Mouse (Mus musculus) spleen, postnatal 36 days (tissue): ENCODE data around the gene Kdm2b.

ENCODE experiments used
- DNase-seq, 2 experiments: peaks; one replicate each; pipeline ENCODE4 v3.0.0; 2022; ENCODE audit warnings: low spot score in 2 of 2, mixed read lengths in 1 of 2

The Kdm2b gene

DNA sequence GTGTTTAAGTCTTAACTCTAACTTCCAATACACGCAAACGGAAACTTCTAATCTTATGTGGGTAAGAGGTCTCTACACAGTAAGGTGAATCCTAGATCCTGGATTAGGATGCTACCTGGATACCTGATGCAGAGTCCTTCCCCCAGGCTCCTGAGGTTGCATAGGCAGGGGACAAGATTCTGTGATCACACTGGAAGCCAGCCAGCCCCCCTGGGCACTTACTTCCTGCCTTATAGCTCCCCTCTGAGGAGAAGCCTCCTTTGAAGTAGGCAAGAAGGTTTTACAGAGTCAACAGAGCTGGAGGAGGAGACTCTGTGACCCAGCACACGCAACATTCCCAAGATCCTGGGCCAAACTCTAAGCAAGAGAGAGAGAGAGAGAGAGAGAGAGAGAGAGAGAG, 63.3 kb downstream of the Kdm2b start:
- no peak for DNase-seq

DNA sequence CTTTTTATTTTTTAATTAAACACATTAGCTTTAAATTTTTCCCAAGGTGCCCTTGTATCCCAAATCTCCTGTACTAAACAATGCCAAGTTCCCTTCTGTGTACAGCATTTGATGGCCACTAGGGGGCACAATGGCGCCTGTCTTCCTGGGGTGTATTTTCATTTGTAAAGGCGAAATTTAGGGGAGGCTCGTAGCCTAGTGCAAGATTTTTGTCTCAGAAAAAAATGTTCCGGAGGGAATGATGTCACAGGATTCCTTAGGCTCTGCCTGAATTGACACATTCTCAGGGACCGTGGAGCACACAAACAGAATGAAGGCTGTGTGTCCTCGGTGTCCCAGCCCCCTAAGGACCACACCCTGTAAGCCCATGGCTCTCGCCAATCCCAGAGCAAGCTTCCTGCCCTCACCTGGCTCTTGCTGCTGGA, 64.1 kb downstream of the Kdm2b start:
- peak; percentile 29 to 59 for DNase-seq

DNA sequence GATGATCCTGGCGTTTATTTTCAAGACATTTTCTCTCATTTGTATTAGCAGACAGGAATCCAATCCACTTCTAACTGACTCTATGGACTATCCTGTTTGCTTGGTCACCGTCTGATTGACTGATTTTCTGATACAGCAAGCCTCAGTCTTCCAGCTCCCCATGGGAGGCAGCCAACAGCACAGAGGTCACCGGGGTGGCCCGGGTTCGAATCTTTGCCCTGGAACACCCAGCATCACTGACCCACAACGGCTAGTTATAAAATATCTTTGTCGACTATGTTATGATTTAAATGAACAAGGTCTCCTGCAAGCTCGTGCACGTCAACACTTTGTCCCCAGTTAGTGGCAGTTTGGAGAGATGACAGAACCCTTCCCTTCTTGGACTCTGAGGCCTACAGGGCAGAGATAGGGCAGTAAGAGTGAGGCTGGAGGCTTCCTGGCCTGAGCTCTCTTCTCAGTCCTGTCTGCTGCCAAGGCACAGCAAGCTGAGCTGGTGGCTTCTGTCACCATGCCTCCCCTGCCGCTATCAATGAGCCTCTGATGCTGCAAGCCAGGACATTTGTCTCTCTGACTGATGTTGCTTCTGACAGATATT, 65.7 kb downstream of the Kdm2b start:
- no peak for DNase-seq

DNA sequence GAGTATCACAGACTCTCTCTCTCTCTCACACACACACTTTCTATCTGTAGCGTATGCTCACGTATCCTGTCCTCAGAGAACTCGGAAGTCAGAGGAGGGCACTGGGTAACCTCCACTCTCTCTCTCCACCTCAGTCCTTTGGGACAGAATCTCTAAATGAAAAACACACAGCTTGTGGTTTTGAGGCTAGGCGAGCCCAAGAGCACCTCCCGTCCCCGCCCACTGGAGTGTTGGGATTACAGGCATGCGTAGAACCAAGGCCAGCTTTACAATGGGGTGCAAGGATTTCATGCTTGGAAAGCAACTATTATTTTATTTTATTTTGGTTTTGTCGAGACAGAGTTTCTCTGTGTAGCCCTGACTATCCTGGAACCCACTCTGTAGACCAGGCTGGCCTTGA, 67.7 kb downstream of the Kdm2b start:
- DNase-seq: no peak

DNA sequence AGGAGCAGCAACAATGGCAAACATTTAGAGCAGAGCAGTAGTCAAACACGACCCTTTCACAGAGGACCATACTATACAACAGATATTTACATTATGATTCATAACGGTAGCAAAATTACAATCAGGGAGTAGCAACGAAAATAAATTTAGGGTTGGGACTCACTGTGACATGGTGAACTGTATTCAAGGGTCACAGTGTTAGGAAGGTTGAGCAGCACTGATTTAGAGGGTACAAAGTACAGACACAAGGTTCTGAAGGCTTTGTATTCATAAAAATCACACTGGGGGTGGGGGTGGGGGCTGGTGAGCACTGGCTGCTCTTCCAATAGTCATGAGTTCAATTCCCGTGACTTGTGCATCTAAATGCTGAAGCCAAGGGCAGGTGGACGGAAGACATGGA, 69.1 kb downstream of the Kdm2b start:
- no peak for DNase-seq

DNA sequence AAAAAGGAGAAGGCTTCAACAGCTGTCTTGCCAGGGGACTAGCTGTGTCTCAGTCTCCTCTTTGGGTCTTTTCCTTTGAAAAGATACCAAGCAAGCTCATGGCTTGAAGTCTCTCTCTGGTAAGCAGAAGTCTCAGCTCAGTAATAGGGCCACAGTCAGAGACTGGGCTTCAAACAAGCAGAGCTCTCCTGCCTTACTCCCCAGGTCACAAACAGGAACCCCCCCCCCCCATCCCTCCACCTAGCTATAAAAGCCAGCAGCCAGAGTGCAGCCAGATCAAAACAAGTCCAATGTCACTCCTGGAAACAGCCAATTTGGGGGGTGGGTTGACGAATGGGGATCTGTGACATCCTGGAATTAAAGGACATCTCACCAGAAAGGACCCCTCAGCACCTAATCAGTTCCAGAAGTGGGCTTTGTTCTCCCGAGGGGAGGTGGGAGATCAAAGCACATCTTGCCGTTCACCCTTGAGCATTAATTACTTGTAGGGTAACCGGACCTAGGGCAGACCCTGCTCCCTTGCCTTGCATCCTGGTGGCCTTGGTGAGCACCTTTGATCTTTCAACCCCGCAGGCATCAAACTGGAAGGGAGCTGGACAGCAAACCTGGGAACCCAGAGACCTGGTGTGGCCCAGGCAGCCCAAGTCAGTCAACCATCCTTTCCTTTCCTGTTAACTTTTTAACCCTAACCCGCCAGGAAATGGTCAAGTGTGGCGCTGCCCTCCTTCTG, 71.5 kb downstream of the Kdm2b start:
- DNase-seq: peak in 1 of 2 experiments; percentile 22

DNA sequence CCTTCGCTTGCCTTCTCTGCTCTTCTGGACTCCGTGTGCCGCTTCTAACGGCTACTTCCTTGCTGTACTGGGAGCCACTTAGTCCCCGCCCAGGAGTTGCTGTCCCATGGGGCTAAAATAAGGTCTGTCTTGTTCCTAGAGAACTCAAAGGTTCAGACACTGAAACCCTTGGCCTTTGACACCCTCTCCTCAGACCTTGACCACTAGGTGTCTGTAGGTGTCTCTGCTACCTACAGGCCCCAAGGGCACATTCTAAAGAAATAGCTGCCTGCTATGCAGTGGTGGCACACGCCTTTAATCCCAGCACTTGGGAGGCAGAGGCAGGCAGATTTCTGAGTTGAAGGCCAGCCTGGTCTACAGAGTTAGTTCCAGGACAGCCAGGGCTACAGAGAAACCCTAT, 73.5 kb downstream of the Kdm2b start:
- no peak for DNase-seq

DNA sequence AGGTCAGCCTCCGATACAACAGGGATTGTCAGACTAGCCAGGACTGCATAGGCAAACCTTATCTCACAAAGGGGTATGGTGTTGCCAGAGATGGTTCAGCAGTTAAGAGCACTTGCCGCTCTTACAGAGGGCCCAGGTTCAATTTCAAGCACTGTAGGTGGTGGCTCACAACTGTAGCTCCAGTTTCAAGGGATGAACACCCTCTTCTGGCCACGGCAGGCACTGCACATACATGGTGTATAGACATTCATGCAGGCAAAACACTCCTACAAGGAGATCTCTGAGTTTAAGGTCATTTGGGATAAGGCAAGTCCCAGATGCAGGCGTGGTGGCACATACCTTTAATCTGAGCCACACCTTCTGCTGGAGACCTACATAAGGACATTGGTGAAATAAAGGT, 76.8 kb downstream of the Kdm2b start:
- no peak for DNase-seq

DNA sequence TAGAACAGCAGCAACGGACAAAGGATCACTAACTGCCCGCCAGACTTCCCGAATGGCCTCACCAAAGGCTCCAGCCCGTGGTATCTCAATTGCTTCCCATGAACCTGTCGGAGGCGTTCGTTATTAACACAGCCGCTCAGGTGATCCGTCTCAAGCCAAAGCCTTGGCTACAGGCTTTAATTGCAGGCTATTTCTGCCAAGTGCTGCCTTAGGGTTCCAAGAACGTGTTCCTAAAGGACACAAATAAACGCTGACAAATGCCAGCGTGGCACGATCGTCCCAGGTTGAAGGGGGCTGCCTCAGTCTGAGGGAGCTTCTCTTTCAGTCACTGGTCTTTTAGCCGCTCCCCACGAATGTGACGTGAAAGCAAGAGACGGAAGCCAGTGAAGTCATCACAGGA, 80.1 kb downstream of the Kdm2b start:
- no peak for DNase-seq

DNA sequence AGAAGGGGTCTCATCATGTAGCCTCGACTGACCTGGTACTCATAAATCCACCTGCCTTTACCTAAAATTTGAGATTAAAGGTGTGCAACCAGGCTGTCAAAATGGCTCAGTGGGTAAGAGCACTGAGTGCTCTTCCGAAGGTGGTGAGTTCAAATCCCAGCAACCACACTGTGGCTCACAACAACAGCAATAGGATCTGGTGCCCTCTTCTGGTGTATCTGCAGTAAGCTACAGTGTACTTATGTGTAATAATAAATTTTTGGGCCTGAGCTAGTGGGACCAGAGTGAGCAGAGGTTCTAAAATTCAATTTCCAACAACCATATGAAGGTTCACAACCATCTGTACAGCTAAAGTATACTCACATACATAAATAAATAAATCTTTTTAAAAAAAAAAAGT, 81.6 kb downstream of the Kdm2b start:
- no peak for DNase-seq

DNA sequence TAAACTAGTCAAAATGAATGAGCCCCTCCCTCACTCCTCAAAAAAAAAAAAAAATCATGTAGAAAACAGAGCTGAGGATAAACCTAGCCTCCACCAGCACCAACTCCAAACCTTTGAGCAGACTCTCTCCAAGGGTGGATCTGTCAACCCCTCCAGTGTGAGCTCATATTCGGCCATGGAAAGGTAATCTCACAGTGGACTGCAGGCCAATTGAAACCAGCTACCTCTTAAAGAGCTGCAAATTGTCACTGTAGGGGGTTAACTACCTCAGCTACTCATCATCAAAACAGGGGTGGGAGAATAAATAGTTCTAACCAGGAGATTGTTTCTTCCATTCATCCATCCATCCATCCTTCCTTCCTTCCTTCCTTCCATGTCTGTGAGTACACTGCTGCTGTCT, 82.4 kb downstream of the Kdm2b start:
- no peak for DNase-seq

DNA sequence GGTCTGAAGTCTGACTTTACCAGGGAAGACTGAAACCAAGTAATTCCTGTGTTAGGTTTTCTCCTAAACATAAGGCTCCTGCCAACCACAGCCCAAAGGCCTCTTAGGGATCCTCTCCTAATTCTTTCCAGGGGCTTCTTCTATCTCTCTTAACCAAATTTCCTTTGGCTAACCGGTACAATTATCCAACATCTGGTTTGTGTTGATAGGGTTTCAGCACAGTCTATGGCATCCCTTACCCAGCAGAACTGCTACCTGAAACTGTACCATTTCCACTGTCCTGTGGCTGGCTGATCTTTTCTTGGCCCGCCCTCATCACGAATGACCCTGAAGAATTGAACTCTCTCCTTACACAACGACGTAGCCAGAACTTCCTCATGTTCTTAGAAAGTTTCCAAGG, 86.5 kb downstream of the Kdm2b start:
- DNase-seq: no peak

DNA sequence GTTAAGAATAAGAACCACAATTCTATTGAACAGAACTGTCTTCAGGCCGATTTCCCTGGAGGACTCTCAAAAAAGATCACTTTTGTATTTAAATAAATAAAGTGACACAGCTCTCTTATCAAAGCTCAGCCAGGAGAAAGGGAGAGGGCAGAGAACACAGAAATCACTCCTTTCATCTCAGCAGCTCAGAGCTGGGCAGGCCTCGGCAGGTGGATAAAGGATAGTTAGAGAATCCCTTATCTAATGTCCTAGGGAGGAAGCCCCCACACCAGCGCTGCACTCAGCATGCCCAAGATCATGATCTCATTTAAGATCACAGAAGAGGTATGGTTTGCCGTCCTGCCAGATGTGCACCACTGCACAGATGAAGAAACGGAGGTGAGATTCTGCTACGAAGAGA, 87.4 kb downstream of the Kdm2b start:
- no peak for DNase-seq

DNA sequence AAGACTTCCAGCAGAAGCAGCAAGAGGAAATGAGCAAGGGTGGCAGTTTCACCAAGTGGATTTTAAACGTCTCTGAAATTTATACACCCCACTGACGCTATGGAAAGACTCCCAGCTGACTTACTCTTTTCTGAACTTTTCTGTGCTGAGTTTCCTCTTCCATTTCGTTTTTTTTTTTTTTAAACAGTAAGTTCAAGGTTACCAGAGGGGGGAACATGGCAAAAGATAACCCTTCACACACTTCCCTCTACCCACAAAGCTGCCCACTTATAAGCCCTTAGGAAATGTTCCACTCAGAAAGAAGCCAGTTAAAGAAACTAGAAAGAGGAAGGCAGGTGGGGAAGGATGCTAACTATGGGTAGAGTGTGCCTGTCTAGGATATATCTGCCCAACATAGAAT, 88.0 kb downstream of the Kdm2b start:
- DNase-seq: no peak

DNA sequence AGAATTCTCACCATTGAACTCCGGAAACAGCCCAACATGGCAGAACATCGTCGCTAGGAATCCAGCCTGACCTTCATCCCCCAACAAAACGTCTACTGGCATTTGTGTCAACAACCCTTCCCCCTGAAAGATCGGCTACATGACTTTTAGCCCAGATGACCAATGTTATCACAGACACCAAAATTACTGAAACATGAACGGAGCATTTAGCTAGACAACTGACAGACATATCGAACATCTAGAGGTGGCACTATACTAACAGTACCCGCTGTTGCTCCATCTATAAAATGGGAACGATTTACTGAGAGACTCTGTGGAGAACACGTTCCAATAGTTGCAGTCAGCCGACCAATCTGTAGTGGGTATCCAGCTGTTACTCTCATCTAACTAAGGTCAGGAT, 88.4 kb downstream of the Kdm2b start:
- DNase-seq: no peak

DNA sequence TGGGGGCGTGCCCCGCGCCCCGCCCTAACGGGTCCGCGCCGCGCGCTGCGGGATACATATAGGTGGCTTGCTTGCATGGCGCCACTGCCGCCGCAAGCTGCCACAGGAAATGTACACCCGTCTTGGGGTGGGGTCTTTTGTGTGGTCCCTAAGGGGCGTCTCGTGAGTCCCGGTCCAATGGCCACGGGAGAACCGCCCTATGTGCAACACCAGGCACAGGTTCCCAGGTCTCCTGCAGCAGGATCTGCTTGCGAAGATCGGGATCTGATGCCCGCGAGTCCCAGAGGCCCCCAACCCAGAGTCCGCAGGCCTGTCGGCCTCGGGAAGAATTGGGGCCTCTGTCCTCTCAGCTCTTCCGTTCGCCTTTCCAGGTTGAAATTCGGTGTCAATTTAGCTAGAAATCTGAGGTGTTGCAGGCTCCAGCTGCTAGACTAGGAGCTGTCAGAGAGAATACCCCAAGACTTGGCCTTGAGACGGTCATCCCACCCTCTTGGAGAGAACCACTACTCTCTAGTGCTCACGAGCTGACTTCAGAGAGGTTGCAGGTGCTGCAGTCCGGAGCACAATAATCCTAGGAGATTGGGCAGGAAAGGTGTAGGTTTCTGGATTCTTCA, 89.0 kb downstream of the Kdm2b start:
- no peak for DNase-seq

DNA sequence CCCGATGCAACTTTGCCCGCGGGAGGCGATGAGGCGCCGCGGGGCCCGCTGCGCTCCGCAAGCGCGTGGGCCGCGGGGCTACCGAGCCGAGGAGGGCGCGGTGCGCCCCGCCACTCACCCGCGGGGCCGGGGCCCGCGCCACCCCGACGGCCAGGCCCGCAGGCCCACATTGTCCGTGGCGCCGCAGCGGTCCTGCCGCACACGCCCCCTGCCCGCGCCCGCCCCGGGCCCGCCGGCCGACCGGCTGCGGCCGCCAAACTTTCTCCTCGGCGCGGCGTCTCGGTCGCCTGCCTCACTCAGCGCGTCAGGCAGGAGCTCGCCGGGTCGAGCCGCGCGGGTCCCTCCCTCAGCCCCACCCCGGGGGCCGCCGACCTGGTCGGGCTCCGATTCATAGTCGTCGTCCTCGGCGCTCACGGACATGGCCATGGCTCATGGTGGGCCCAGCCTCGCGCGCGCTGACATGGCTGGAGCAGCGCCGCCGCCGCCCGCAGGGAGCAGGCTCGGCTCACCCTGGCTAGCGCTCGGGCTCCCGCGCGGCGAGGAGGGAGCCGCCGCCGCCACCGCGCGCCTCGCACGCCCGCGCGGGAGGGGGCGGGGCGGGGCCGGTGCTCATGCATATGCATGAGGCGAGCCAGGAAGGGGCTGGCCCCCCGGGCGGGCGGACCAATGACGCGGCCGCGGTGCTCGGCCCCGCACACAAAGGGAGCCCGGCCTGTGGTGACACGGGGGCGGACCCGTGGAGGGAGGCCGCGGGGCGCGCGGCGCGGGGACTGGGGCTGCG, 89.7 kb downstream of the Kdm2b start:
- DNase-seq: peak; percentile 89 to 90

DNA sequence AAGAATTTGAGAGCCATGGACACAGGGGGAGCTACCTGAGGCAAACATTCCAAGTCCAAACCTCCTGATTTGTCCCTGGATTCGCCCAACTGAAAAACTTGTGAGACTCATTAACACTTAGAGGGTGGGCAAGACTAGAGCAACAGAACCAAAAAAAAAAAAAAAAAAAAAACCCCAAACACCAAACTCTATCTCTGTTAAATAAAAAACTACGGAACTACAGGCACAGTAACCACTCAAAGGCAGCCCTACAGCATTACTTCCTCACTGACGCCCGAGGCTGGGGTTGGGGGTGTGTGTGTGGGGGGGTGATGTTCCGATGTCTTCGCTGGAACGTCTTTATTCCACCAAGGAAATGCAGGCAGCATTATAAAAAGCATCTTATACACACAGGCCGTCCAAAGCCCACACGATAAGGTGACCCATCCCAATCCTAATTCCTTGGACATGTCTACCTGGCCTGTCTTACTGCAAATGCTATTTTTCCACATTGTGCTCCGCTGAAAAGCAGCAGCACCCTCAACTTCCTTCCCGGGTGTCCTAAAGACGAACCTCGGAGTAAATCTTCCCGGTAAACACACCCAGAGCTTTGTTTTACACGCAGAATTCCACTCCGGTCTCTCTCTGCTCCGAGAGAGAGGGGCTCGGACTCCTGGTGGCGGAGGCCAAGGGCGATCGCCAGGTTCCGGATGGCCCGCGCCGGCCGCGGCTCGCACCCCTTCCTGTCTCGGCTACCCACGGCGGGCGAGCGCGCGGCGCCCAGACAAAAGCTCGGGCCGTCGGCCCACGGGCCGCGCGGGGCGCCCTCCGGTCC, 90.5 kb downstream of the Kdm2b start:
- peak; percentile 35 to 43 for DNase-seq

DNA sequence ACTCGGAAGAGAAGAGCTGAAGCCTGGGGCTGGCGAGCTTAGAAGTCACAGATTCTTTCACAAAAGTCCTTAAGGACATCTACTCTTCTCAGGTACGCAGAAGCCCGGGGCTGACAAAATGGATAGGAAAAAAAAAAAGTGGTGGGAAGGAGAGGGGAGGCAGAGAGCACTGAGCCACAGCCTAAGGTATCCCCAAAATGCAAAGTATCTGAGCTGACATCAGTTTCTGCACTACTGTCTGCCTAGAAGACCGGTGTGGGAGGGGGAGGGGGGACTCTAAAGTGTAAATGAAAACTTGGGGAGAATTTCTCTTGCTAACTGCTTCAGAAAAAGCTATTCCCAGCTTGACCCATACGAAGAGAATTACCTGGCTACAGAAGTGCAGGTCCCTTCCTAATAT, 91.5 kb downstream of the Kdm2b start:
- DNase-seq: no peak

DNA sequence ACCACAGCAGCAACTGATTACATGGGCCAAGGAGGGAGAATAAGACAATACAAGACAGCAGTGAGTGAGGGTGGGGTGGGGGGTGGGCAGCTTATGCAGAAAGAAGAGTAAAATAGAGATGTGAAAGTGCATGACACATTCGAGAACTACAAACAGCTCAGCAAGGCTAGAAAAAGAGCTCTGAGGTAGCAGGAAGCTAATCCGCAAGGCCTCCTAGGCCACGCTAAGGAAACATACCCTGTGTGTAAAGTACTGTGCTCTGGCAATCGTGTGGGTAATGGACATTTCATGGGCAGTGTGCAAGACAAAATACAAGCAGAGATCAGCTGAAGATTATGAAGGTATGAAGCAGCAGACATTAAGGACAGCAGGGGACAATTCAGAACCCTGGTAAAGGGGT, 94.8 kb downstream of the Kdm2b start:
- DNase-seq: peak; percentile 43 to 48

DNA sequence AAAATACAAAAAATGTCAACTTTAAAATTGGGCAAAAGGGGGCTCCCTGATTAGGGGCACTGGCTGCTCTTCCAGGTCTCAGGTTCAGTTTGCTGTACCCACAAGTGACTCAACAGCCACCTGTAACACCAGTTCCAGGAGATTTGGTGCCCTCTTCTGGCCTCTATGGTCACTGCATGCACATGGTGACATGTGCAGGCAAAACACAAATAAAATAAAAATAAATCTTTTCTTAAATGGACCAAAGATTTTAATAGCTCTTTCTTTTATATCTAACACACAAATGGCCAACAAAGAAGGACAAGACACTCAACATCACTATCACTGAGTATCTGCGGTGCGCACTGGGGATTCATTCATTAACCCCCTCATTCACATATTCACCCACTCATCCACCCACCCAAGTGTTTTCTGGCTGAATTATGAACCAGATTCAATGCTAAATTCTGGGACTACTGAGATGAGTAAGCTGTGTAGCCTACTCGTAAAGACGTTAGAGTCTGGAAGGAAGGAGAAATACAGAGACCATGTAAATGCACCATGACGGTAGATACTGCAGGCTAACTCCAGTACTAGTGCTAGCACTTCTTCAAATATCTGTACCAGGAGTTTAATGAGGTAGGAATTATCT, 95.5 kb downstream of the Kdm2b start:
- peak; percentile 56 to 67 for DNase-seq
